Mouse (Mus musculus) heart, adult 2 months (tissue): ENCODE measurements around the gene Fhod1. TPM values are rescaled to one million over a fixed set of nuclear protein-coding genes. Genes with fewer than 3 reads are reported as not detected.
A peak's percentile ranks its signal among the peaks of the same experiment; 100 is the strongest.

Source experiments
- DNase-seq, 2 experiments: peaks; one replicate each; pipeline ENCODE4 v3.0.0; 2021
- H3K27ac ChIP-seq: fragments of 200-600 bp; 2 replicates; pipeline ENCODE4 v1.8.1; 2022
- H3K27me3 ChIP-seq: fragments of 200-500 bp; 2 replicates; pipeline ENCODE4 v1.6.1; 2012; ENCODE audit warnings: mild to moderate bottlenecking, low read length, inconsistent platforms, mixed read lengths; ENCODE audit not compliant: control insufficient read depth, insufficient read depth
- H3K36me3 ChIP-seq: fragments of 200-500 bp; 2 replicates; pipeline ENCODE4 v1.6.1; 2012; ENCODE audit warnings: low read length, inconsistent platforms; ENCODE audit not compliant: control insufficient read depth, insufficient read depth
- H3K4me1 ChIP-seq: fragments of 200-500 bp; 2 replicates; pipeline ENCODE4 v1.6.1; 2011; ENCODE audit warnings: low read length; ENCODE audit not compliant: control insufficient read depth, insufficient read depth
- H3K4me3 ChIP-seq: fragments of 200-600 bp; 2 replicates; pipeline ENCODE4 v1.8.1; 2022
- H3K79me2 ChIP-seq: fragments of 200-500 bp; replicated peaks from 2 replicates; pipeline ENCODE4 v1.6.1; 2012; ENCODE audit warnings: mild to moderate bottlenecking, inconsistent platforms, low read length, moderate library complexity, mixed read lengths; ENCODE audit not compliant: control insufficient read depth, insufficient read depth
- H3K9ac ChIP-seq: fragments of 200-500 bp; 2 replicates; pipeline ENCODE4 v1.6.1; 2012; ENCODE audit warnings: low read depth, mild to moderate bottlenecking, control low read depth, inconsistent platforms, low read length, mixed read lengths
- CTCF ChIP-seq: fragments of 200-600 bp; IDR thresholded peaks from 2 replicates; pipeline ENCODE4 v1.8.1; 2022; ENCODE audit warnings: antibody characterized with exemption, mild to moderate bottlenecking, moderate library complexity
- EP300 ChIP-seq: fragments of 200-500 bp; IDR thresholded peaks from 2 replicates; pipeline ENCODE4 v1.6.1; 2011; ENCODE audit warnings: low read depth, low read length, control low read depth; ENCODE audit not compliant: insufficient read depth
- POLR2A ChIP-seq: fragments of 200-500 bp; IDR thresholded peaks from 2 replicates; pipeline ENCODE4 v1.6.1; 2011; ENCODE audit warnings: mild to moderate bottlenecking, low read depth, low read length, control low read depth; ENCODE audit not compliant: insufficient read depth
- WGBS: fragments of 180-500 bp; shearing (Covaris S2); methylation state at CpG from one replicate; pipeline ENCODE4 v1.1.7; 2018; 5-methylcytosine and 5-hydroxymethylcytosine counted together
- intact Hi-C: fragments of 180-260 bp; cut with DNase I; formaldehyde crosslinking; loops from one replicate; pipeline ENCODE4 v1.15.1; 2025
- polyA plus RNA-seq: library from polyadenylated mRNA; depleted of rRNA; stranded (reverse); fragments of >200 nt; gene quantifications from 2 replicates; pipeline ENCODE4 v1.2.3, GENCODE M21; 2012
- total RNA-seq, 2 experiments: library from RNA; stranded (reverse); gene quantifications; 2 replicates each; pipeline ENCODE4 v1.2.3; 2021

Fhod1 gene
- total and polyA plus RNA-seq, 3 experiments: 4.4 to 14.2 (median 6.9) TPM

DNA sequence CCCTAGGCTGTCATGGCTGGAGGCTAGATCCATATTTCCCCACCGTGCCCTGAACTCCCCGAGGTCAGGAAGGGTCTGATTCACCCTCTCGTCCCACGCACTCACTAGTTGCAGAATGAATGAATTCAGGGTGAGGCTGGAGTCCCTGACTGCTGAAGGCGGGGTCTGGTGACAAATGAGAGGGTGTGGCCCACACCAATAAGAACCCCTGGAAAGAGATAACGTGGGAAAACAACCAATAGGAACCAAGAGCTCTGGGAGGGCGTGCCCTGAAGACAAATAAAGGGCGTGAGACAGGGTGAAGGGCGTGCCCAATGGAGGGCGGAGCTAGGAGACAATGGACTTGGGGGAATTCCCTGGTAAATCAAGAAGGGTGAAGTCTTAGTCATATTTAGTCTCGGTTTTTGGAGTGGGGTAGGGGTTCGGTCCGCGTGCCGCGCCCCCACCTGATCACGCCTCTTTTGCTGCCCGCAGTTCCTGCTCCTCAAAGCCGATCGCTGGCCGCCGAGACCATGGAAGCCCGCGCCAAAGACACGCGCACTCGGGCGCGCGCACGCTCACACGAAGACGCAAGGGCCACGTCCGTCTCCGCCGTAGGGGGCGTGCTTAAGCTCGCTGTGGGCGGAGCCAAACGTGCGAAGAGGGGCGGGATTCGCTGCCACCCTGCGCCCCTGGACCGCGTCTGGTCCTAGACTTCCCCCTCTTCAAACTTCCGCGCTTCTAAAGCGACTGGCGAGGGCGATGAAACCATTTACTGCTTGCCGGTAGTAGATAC lies 58.6 kb downstream of the Fhod1 start:
- intact Hi-C loops: loop anchor here (2.0 kb wide), 1 partner anchor 64 kb away; the partner anchor contains the start of gene D230025D16Rik
- H3K27ac ChIP-seq: peak overlapping the region; percentile 84
- WGBS: 2% methylated on average over 53 of the region's 53 CpGs

DNA sequence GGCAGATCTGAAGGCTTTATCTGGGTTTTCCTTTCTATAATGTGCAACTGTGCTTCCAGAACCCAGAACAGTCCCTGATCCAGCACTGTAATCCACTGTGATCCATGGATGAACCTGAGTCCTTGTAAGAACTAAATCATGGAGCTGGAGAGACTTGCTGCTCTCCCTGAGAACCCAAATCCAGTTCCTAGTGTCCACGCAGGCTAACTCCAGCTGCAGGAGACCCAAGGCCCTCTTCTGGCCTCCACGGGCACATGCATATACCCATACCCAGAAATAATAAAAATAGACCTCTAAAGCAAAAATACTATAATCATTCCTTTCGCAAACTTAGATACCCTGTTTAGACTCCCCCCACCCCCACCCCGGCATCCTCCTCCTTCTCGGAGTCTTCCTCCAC lies 59.5 kb downstream of the Fhod1 start:
- H3K4me1 ChIP-seq: peaks cover 11% of the 10 kb centered on the region
- intact Hi-C loops: loop anchor here (2.0 kb wide), 1 partner anchor 63 kb away; the partner anchor contains the start of gene D230025D16Rik
- no peaks in the 10 kb centered on the region for H3K36me3 ChIP-seq
- H3K4me3 ChIP-seq: no peak overlapping the region
- WGBS: 90% methylated on average over 5 of the region's 5 CpGs
- H3K27ac ChIP-seq: no peak overlapping the region
- H3K79me2 ChIP-seq: no peaks in the 10 kb centered on the region
- no peak overlapping the region for H3K9ac ChIP-seq
- no peaks in the 10 kb centered on the region for H3K27me3 ChIP-seq
- DNase-seq: no peak
- TF ChIP-seq POLR2A (no peak), EP300 (no peak), CTCF (no peak)

More for the DNA sequence above, 58.6 kb downstream of the Fhod1 start:
- Histone ChIP-seq H3K9ac (peak overlapping the region; percentile 68), H3K27me3 (no peaks in the 10 kb centered on the region), H3K4me3 (peak overlapping the region; percentile 61), H3K79me2 (no peaks in the 10 kb centered on the region), H3K36me3 (no peaks in the 10 kb centered on the region), H3K4me1 (peaks cover 11% of the 10 kb centered on the region)
- peak; percentile 43 for TF ChIP-seq CTCF
- 0 out of 2 replicates have a peak, but pooled peaks have one; percentile 39 for TF ChIP-seq EP300
- peak; percentile 25; the same call in 1 of the 2 replicates for TF ChIP-seq POLR2A
- peak; percentile 94 for DNase-seq

DNA sequence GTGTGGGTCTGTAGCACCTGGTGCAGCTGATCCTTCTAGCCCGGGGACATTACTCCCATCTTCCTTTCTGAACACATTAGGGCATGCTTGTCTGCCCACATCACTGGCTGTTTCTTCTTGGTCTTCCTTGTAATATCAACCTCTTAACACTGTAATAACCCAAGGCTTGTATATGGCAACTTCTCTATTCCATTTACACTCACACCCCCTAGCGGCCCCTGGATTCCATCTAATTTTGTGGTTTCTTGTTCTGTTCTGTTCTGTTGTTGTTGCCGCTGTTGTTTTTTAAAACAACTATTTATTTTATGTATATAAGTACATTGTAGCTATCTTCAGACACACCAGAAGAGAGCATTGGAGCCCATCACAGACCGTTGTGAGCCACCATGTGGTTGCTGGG lies 60.8 kb downstream of the Fhod1 start:
- no peak overlapping the region for H3K4me3 ChIP-seq
- H3K36me3 ChIP-seq: no peaks in the 10 kb centered on the region
- peaks cover 11% of the 10 kb centered on the region for H3K4me1 ChIP-seq
- H3K27ac ChIP-seq: no peak overlapping the region
- no peak overlapping the region for H3K9ac ChIP-seq
- H3K27me3 ChIP-seq: no peaks in the 10 kb centered on the region
- WGBS: 89% methylated on average over 4 of the region's 4 CpGs
- DNase-seq: no peak
- TF ChIP-seq EP300 (no peak), CTCF (no peak), POLR2A (no peak)
- intact Hi-C loops: no loop called here
- no peaks in the 10 kb centered on the region for H3K79me2 ChIP-seq

DNA sequence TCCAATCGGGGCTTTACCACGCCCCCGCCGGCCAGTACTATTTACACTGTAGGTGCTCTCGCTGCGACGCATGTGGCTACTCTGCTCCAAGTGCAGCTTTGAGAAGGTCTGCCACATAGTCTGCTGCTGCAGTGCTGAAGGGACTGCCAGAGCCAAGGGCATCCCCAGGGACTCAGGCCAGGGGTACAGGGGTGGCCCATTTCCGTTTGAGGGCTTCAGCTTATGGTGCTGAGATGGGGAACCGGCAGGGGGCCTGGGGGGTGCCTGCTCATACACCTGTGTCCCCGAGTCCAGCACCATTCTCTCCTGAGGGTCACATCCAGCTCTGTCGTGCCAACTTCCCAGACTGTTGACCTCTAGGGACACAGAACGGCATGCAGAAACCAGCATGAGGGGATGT lies 62.2 kb downstream of the Fhod1 start:
- intact Hi-C loops: no loop called here
- WGBS: 64% methylated on average over 12 of the region's 12 CpGs
- DNase-seq: no peak
- Histone ChIP-seq H3K36me3 (no peaks in the 10 kb centered on the region), H3K9ac (no peak overlapping the region), H3K27me3 (no peaks in the 10 kb centered on the region), H3K4me1 (peaks cover 8% of the 10 kb centered on the region), H3K27ac (no peak overlapping the region), H3K4me3 (no peak overlapping the region), H3K79me2 (no peaks in the 10 kb centered on the region)
- TF ChIP-seq EP300 (no peak), POLR2A (no peak), CTCF (no peak)

DNA sequence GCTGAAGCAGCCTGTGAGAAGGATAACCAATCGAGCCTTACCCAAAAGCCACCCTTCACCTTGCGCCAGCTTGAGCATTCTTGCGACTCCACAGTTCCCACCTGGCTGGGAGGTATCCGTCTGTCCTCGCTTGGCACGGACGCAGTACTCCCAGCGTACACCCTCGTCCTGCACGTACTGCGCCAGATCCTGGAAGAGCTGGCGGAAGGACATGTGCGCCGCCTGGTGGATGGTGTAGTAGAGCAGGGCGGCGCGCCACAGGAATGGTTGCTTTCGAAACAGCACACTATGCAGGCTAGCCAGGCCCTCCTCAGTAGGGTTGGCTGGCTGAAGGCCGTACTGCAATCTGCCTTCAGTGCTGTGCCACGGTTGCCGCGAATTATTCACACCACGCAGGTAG lies 64.7 kb downstream of the Fhod1 start:
- no peaks in the 10 kb centered on the region for H3K27me3 ChIP-seq
- H3K9ac ChIP-seq: 0 out of 2 replicates have a peak overlapping the region, but pooled peaks have one; percentile 37
- WGBS: 36% methylated on average over 23 of the region's 23 CpGs
- TF ChIP-seq CTCF (peak; percentile 74), EP300 (peak; percentile 38; the same call in 1 of the 2 replicates), POLR2A (no peak)
- no peaks in the 10 kb centered on the region for H3K4me1 ChIP-seq
- no peak overlapping the region for H3K4me3 ChIP-seq
- intact Hi-C loops: no loop called here
- DNase-seq: peak; percentile 53 to 68
- no peaks in the 10 kb centered on the region for H3K79me2 ChIP-seq
- H3K36me3 ChIP-seq: no peaks in the 10 kb centered on the region
- no peak overlapping the region for H3K27ac ChIP-seq

DNA sequence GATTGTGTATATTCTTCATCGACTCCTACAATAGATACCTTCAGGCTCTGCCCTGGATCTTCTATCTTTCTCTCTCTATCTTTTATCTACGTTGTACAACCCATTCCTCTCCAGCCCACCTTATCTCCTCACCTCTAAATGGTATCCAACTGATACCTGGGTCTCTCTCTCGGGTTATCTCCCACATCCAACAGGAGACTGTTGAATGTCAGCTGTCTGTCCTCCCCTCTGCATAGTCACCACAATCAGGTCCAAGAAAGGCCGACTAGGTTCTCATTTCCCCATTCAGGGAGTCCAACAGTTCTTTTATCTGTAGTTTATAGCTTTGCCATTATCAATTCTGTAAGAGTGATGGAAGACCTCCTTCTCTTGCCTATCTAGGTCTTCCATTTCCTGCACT lies 65.5 kb downstream of the Fhod1 start:
- no peaks in the 10 kb centered on the region for H3K27me3 ChIP-seq
- TF ChIP-seq CTCF: no peak
- TF ChIP-seq POLR2A: no peak
- no peak for TF ChIP-seq EP300
- no peak overlapping the region for H3K4me3 ChIP-seq
- H3K4me1 ChIP-seq: no peaks in the 10 kb centered on the region
- no peaks in the 10 kb centered on the region for H3K79me2 ChIP-seq
- no peak overlapping the region for H3K9ac ChIP-seq
- H3K36me3 ChIP-seq: no peaks in the 10 kb centered on the region
- H3K27ac ChIP-seq: no peak overlapping the region
- intact Hi-C loops: no loop called here
- DNase-seq: no peak
- 80% methylated on average over 4 of the region's 4 CpGs for whole genome bisulfite sequencing
